Mouse (Mus musculus): ENCODE data around the gene Zcchc7. TPM values are rescaled to one million over a fixed set of nuclear protein-coding genes. Genes with fewer than 3 reads are reported as not detected.

Gene Zcchc7
- total and polyA plus RNA-seq, 2 experiments from 2014 or later: 18.9 to 31.6 TPM

DNA sequence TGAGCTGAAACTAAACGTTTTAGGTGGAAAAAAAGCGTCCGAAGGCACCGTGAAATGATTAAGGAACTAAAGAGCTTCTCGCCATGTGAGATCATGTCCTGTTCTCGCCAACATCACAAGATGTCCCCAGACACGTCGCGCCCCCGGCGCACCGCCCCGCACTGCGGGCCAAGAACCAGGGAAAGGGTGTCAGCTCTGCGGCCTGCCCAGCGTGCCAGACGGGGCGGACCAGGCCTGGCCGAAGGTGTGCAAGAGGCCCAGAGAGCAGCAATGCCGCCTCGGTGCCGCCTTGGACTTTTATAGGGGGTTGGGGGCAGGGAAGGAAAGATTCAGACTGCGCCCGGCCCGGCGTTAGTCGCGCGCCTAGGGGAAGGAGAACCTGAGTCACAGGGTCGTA is 45.0 kb upstream of the Zcchc7 start:
- Histone ChIP-seq H3K27me3 (ENCODE audit: insufficient read depth, low read length) (peaks cover 70% of the 10 kb centered on the region), H3K4me3 (ENCODE audit: low read length) (no peak overlapping the region), H3K9me3 (ENCODE audit: low read length) (no peaks in the 10 kb centered on the region), H3K4me1 (ENCODE audit: insufficient read depth, low read length) (no peaks in the 10 kb centered on the region), H3K36me3 (ENCODE audit: insufficient read depth, low read length) (no peaks in the 10 kb centered on the region), H3K4me2 (ENCODE audit: low read depth, low read length) (no peak overlapping the region), H3K9ac (replicated peaks; ENCODE audit: low read length) (no peak overlapping the region), H3K27ac (no peak overlapping the region)
- 2% methylated on average over 30 of the region's 30 CpGs for WGBS
- TF ChIP-seq CTCF (IDR thresholded peaks at IDR 0.05; ENCODE audit: low read depth): no peak
- ATAC-seq: no peak
- no peak for DNase-seq (ENCODE audit: low spot score)

DNA sequence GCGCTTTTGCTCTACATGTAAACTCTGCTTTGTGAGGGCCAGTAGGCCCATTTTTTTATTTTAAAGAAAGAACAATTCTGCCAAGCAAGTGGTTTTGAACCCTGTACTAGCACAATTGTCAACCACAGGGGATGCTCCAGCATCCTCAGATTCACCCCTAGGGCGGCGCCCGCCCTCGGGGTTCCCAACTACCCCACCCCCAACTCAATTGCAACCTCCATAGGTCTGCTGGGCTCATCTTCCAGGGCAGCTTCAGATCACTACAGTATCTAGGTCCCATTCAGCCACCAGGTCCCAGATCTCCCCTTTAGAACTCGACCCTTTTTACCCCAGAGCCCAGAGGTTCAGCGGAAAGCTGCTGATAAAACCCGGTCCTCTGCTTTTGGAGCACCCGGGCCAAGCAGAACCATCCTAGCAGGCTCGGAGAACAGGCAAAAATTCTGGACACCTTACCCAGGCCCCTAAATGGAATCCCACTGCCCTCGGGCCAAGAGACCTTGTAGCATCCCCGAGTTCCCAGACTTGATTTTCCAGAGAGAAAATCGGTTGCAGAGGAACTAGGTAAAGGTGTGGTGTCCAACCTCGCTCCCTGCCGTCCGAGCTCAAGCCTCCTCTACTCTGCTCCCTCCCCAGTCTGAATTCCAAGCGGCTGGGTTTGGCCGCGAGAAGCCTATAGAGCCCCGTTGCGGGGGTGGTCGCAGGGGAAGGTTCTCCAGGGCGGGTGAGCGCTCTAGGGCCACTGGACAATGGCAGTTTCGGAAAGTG is 44.4 kb upstream of the Zcchc7 start:
- DNase-seq (ENCODE audit: low spot score) (no peak), ATAC-seq (no peak)
- Histone ChIP-seq H3K9me3 (ENCODE audit: low read length) (no peaks in the 10 kb centered on the region), H3K27me3 (ENCODE audit: insufficient read depth, low read length) (peaks cover 64% of the 10 kb centered on the region), H3K36me3 (ENCODE audit: insufficient read depth, low read length) (no peaks in the 10 kb centered on the region), H3K27ac (no peak overlapping the region), H3K4me2 (ENCODE audit: low read depth, low read length) (peak overlapping the region; percentile 34; the same call in 1 of the 2 replicates), H3K4me1 (ENCODE audit: insufficient read depth, low read length) (no peaks in the 10 kb centered on the region), H3K4me3 (ENCODE audit: low read length) (no peak overlapping the region), H3K9ac (replicated peaks; ENCODE audit: low read length) (no peak overlapping the region)
- WGBS: 5% methylated on average over 25 of the region's 25 CpGs
- no peak for TF ChIP-seq CTCF (IDR thresholded peaks at IDR 0.05; ENCODE audit: low read depth)

DNA sequence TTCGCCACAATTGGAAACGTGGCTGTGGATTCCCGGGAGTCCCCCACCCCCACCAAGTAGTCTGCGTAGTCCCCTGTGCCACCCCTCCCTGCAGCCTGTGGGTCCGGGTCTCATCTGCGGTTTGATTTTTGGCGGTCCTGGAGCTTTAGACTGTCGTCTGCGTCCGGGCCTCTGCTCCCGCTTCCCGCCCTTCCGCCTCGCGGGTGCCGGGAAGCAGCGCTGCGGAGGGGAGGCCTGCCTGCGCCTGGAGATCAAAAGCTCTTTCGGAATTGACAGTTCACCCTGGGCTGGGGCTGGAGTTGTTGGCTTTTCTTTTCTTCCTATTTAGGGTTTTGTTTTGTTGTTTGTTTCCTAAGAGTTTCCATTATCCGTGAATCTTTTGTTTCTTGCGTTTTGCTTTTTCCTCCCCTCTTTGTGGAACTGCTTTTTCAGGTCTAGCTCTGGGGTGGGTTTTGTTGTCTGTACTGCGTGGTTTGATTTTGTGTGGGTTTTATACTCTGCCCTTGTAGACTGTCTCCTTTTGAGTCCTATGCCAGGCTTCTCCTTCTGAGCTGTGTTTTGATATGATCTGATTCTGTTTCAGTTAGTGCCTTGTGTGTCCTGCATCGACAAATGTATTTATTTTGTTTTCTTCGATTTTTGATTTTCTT is 43.5 kb upstream of the Zcchc7 start:
- Histone ChIP-seq H3K27me3 (ENCODE audit: insufficient read depth, low read length) (peaks cover 56% of the 10 kb centered on the region), H3K9ac (replicated peaks; ENCODE audit: low read length) (no peak overlapping the region), H3K27ac (no peak overlapping the region), H3K4me2 (ENCODE audit: low read depth, low read length) (peak overlapping the region; percentile 34), H3K9me3 (ENCODE audit: low read length) (no peaks in the 10 kb centered on the region), H3K36me3 (ENCODE audit: insufficient read depth, low read length) (no peaks in the 10 kb centered on the region), H3K4me1 (ENCODE audit: insufficient read depth, low read length) (no peaks in the 10 kb centered on the region), H3K4me3 (ENCODE audit: low read length) (no peak overlapping the region)
- WGBS: 2% methylated on average over 25 of the region's 25 CpGs
- no peak for DNase-seq (ENCODE audit: low spot score)
- no peak for ATAC-seq
- TF ChIP-seq CTCF (IDR thresholded peaks at IDR 0.05; ENCODE audit: low read depth): no peak

DNA sequence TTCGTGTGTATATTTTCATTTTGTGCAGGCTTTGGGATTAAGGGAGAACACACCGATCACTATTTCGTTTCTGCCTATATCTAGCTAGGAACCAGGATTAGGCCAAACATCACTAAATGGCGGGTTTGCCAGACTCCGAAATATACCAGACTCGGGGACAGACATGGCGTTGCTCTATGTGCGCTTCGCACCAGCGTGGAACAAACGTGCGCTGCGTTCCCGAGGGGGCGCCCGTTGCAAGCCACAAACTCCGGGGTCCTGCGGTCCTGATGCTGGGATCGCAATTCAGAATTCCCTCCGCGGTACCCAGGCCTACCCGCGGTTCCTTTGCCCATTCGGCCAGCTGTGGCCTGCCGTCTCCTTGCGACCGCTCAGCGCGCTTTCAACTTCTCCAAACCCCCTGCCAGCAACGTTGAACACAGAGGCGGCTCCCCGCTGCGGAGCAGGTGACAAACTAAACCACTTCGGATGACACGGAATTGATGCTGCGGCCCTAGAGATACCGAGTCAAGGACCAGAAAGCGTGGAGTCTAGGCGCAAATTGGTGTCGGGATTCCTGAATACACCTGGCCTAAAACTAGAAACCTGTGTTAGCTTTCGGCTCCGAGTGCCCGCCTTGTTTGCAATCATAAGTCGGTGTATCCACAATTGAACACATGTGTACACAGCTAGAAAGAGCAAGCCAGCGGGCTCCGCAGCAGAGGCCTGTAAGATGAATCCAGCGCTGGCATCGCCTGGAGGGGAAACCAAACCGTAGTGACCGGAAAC is 42.7 kb upstream of the Zcchc7 start:
- DNase-seq (ENCODE audit: low spot score): peak; percentile 20
- Histone ChIP-seq H3K27ac (no peak overlapping the region), H3K4me1 (ENCODE audit: insufficient read depth, low read length) (no peaks in the 10 kb centered on the region), H3K36me3 (ENCODE audit: insufficient read depth, low read length) (no peaks in the 10 kb centered on the region), H3K4me2 (ENCODE audit: low read depth, low read length) (peak overlapping the region; percentile 31), H3K4me3 (ENCODE audit: low read length) (peak overlapping the region; percentile 10), H3K27me3 (ENCODE audit: insufficient read depth, low read length) (peaks cover 56% of the 10 kb centered on the region), H3K9ac (replicated peaks; ENCODE audit: low read length) (no peak overlapping the region), H3K9me3 (ENCODE audit: low read length) (no peaks in the 10 kb centered on the region)
- TF ChIP-seq CTCF (IDR thresholded peaks at IDR 0.05; ENCODE audit: low read depth): no peak
- ATAC-seq: no peak
- WGBS: under 1% methylated on average over 50 of the region's 50 CpGs

DNA sequence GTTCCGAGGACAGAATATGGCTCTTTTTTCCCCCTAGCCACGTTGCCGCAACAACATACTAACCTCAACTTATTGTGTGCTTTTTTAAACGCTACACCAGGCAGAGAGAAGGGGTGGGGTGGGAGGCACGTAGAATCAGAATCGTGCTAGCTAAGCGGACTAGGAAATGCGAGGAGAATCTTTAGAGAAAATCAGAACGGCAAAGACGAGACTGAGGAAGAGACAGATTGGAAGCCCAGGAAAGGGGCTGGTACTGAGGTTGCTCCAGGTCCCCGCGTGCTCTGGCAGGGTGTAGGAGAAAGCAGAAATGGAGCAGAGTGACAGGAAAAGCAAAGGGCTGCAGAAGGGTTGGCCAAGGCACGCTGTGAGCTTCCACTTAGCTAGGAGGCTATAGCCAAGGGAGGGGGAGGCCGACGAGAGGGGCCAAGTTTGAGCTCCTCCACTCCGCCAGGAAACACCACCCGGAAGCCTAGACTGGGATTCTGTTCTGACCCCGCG is 42.1 kb upstream of the Zcchc7 start:
- Histone ChIP-seq H3K27me3 (ENCODE audit: insufficient read depth, low read length) (peaks cover 56% of the 10 kb centered on the region), H3K36me3 (ENCODE audit: insufficient read depth, low read length) (no peaks in the 10 kb centered on the region), H3K4me1 (ENCODE audit: insufficient read depth, low read length) (no peaks in the 10 kb centered on the region), H3K9ac (replicated peaks; ENCODE audit: low read length) (no peak overlapping the region), H3K4me2 (ENCODE audit: low read depth, low read length) (peak overlapping the region; percentile 31; the same call in 1 of the 2 replicates), H3K9me3 (ENCODE audit: low read length) (no peaks in the 10 kb centered on the region), H3K4me3 (ENCODE audit: low read length) (no peak overlapping the region), H3K27ac (no peak overlapping the region)
- WGBS: 1% methylated on average over 19 of the region's 19 CpGs
- DNase-seq (ENCODE audit: low spot score): no peak
- TF ChIP-seq CTCF (IDR thresholded peaks at IDR 0.05; ENCODE audit: low read depth): no peak
- no peak; the same call in 1 of the 2 replicates for ATAC-seq

DNA sequence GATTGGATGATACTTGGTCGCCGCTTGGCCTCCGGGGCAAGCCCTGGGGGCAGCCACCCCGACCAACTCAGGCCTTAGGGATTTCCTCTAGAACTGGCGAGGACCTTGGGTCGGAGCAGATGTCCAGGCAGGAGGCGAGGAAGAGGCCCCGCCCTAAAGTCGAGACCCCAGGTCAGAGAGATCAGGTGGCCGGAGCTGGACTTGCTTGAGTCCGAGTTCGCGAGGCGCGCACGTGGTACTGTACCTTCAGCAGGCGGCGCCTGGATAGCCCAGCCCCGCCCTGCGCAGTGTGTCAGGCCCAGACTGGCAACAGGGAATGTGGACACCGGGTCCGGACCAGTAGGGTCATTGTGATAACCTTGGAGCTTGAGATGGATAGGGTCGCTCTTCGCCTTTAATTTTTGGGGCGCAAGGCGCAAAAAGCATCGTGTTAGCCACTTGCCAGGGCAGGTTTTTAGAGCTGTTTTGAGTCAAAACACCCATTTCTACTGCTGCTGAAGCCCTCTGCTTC is 41.5 kb upstream of the Zcchc7 start:
- H3K4me1 ChIP-seq (ENCODE audit: insufficient read depth, low read length): no peaks in the 10 kb centered on the region
- H3K27me3 ChIP-seq (ENCODE audit: insufficient read depth, low read length): peaks cover 56% of the 10 kb centered on the region
- no peak overlapping the region for H3K27ac ChIP-seq
- ATAC-seq: no peak; the same call in 1 of the 2 replicates
- no peak overlapping the region for H3K4me3 ChIP-seq (ENCODE audit: low read length)
- H3K4me2 ChIP-seq (ENCODE audit: low read depth, low read length): no peak overlapping the region
- H3K9ac ChIP-seq (replicated peaks; ENCODE audit: low read length): no peak overlapping the region
- DNase-seq (ENCODE audit: low spot score): no peak
- TF ChIP-seq CTCF (IDR thresholded peaks at IDR 0.05; ENCODE audit: low read depth): no peak
- H3K36me3 ChIP-seq (ENCODE audit: insufficient read depth, low read length): no peaks in the 10 kb centered on the region
- no peaks in the 10 kb centered on the region for H3K9me3 ChIP-seq (ENCODE audit: low read length)
- WGBS: 3% methylated on average over 27 of the region's 27 CpGs

Measured in hindbrain, postnatal 0 days (tissue).